18 mouse cellular contexts compared by ENCODE assay signal in the genomic region with DNA sequence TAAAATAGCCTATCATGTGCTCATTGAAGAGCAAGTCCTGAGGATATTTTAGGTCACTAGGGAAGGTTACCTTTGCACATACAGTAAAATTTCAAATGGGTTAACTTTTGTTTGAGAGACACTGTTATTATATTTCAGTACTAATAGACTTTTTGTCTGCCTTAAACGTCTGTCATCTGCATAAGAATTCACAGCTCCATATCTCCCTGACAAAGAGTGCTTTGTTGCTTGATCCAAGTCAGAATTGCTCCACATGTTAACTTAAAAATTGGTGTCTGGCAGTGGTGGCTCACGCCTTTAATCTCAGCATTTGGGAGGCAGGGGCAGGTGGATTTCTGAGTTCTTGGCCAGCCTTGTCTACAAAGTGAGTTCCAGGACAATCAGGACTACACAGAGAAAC.
"Had no signal": no experiment of that assay in that cellular context is flagged by ENCODE, and none has a peak within 500 bp of the region (broad histone marks: within the 10 kb centered on the region; RNA-seq: fewer than 3 reads in every experiment).

No protein-coding gene starts in this region.

- H3K4me1 ChIP-seq: lung, embryonic 15.5 days; megakaryocyte, embryonic 14.5 days; stomach, embryonic 15.5 days had no signal

- H3K27me3 ChIP-seq: lung, embryonic 15.5 days; megakaryocyte, embryonic 14.5 days; midbrain, embryonic 13.5 days; midbrain, embryonic 15.5 days; neural tube, embryonic 12.5 days; stomach, embryonic 15.5 days had no signal

- H3K9me3 ChIP-seq: lung, embryonic 15.5 days; midbrain, embryonic 13.5 days; midbrain, embryonic 15.5 days; neural tube, embryonic 12.5 days; stomach, embryonic 15.5 days had no signal

- H3K4me2 ChIP-seq: lung, embryonic 15.5 days; midbrain, embryonic 11.5 days; midbrain, embryonic 13.5 days; midbrain, embryonic 15.5 days; neural tube, embryonic 12.5 days; stomach, embryonic 15.5 days had no signal

- DNase-seq: liver, postnatal 0 days; lung, adult 2 months; lung, postnatal 14 days; lung, postnatal 36 days; right cerebral cortex, postnatal 14 days; thymus, adult 2 months; thymus, postnatal 25 days; thymus, postnatal 4 days had no signal

- H3K9ac ChIP-seq: liver, postnatal 0 days; lung, embryonic 15.5 days; midbrain, embryonic 13.5 days; midbrain, embryonic 15.5 days; neural tube, embryonic 12.5 days; stomach, embryonic 15.5 days had no signal

- H3K27ac ChIP-seq: lung, embryonic 15.5 days; macrophage; midbrain, embryonic 13.5 days; midbrain, embryonic 15.5 days; neural tube, embryonic 12.5 days; stomach, embryonic 15.5 days; stomach, postnatal 0 days had no signal

- H3K36me3 ChIP-seq: lung, embryonic 15.5 days; midbrain, embryonic 13.5 days; midbrain, embryonic 15.5 days; neural tube, embryonic 12.5 days; stomach, embryonic 15.5 days had no signal

- ATAC-seq: liver, postnatal 0 days; lung, postnatal 0 days; midbrain, embryonic 13.5 days; midbrain, embryonic 15.5 days had no signal

- H3K4me3 ChIP-seq: lung, embryonic 15.5 days; megakaryocyte, embryonic 14.5 days; midbrain, embryonic 13.5 days; midbrain, embryonic 15.5 days; neural tube, embryonic 12.5 days; stomach, embryonic 15.5 days had no signal
